Mouse (Mus musculus): Measurements from ENCODE around the gene Fbxw4.

Gene Fbxw4

GRCm38 (mm10) chr19:45615415-45616213 lies 44.5 kb downstream of the Fbxw4 start:
- in situ Hi-C loops (cut with MboI, MseI), result no loop called here

DNA sequence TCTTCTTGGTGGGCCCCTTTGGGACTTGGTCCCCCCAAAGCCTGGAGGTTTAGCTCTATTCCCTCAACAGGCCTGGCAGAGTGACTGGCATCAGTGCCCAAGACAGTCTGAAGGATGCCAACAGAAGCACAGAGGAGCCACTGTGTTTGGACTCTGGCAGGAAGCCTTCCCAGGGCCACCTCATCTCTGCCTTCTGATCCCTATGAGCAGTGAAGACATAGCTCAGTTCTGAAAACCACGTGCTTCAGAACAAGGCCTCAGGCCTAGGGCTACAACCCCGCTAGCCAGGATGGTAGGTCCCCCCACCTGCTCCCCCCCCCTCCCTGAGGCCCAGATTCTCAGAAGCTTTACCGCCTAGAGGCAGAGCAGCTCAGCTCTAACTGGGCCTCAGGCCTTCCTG lies 45.2 kb downstream of the Fbxw4 start:
- in situ Hi-C loops (cut with MboI, MseI), result no loop called here

DNA sequence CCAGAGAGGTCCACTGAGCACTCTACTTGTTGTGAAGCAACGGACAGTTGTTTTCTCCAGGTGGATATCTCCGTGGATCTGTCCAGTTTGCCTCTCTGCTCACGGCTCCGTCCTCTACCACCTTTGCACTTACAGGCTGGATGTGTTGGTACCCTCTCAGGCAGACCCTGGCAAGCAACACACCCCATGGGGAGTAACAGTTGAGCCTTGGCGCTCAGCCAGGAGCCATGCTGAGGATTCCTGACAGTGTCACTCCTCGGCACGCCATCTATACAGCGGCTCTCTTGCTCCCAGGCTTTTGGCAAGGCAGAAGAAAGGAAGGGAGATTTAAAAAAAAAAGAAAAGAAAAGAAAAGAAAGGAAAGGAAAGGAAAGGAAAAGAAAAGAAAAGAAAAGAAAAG lies 45.7 kb downstream of the Fbxw4 start:
- in situ Hi-C loops (cut with MboI, MseI), result no loop called here

DNA sequence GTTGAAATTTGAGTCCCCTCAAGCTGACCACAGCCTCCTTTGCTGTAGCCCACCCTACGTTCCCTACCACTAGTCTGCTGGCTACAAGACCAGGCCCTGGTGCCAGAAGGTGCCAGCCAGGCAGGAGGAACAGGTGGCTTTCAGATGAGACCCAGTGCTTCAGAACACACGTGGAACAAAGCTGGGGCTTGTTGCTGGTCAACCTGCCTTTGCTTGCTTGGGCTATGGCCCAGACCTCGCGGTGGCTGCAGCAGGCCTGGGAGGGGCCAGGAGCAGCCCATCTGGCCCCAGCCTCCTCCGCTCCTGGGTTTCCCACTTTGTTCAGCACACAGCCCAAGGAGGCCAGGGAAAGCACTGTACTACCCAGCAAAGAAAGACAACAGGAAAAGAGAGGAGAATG lies 49.3 kb downstream of the Fbxw4 start:
- in situ Hi-C loops (cut with MboI, MseI), result no loop called here

GRCm38 (mm10) chr19:45608648-45609339 lies 51.3 kb downstream of the Fbxw4 start:
- in situ Hi-C loops (cut with MboI, MseI), result loop anchor here in 1 of 2 experiments (10.0 kb wide), 1 partner anchor 366 kb away; no protein-coding TSS in a partner anchor

DNA sequence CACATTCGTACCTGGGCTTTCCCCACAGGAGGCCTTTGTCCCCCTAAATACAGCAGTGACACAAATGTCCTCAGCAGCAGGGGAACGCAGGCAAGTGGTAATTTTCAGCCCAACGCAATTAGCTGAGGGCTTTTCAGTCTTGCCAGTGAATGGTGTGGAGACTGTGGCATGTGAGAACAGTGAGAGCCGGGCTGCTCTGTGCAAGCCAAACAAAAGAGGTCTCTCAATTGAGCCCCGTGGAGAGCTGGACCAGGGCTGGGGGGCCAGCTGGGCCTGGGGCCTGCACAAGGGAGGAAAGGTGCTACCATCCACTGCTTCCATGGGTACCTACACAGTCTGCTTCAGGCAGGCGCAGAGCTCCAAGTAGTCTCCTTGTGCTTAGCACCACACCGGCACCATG lies 52.6 kb downstream of the Fbxw4 start:
- in situ Hi-C loops (cut with MboI, MseI), result loop anchor here in 1 of 2 experiments (10.0 kb wide), 1 partner anchor 367 kb away; no protein-coding TSS in a partner anchor

GRCm38 (mm10) chr19:45606701-45607100 lies 53.4 kb downstream of the Fbxw4 start:
- in situ Hi-C loops (cut with MboI, MseI), result loop anchor here in 1 of 2 experiments (10.0 kb wide), 1 partner anchor 368 kb away; no protein-coding TSS in a partner anchor

- in situ Hi-C loops (cut with MboI, MseI), result loop anchor here in 1 of 2 experiments (10.0 kb wide), 1 partner anchor 372 kb away; no protein-coding TSS in a partner anchor
Measured at GRCm38 (mm10) chr19:45602606-45603005, 57.5 kb downstream of the Fbxw4 start.

DNA sequence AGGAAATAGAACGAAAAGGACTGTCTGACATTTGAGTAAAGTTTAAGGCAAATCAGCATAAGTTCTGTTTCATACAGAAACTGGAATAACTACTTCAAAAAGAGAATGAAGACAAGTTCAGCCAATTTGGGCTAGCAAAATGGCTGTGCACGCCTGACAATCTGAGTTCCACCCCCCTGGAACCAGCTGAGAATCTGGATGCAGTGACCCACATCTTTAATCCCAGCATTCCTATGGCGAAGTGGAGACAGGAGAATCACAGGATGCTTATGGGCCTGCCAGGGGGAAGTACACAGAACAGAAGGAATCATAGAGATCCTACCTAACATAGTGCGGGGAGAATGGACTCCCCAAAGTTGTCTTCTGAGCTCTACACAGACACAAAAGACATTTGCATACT lies 63.0 kb downstream of the Fbxw4 start:
- in situ Hi-C loops (cut with MboI, MseI), result no loop called here

DNA sequence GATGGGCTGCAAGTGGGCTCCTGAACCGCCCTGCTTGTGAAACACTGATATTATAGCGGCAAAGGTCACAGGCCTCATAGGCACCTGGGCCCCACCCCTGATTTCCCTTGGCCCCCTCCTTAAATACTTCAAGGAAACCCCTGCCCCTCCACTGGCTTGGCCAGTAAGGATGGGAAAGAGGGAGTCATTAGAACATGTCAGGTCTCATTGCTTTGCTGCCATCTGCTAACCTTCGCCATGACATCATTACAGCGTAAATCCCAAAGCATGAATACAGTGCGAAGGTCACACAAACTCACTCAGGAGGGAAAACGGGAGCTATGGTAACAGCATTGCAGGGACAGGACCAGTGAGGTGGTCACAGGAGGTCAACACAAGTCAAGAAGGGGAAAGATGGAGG lies 63.7 kb downstream of the Fbxw4 start:
- in situ Hi-C loops (cut with MboI, MseI), result no loop called here

DNA sequence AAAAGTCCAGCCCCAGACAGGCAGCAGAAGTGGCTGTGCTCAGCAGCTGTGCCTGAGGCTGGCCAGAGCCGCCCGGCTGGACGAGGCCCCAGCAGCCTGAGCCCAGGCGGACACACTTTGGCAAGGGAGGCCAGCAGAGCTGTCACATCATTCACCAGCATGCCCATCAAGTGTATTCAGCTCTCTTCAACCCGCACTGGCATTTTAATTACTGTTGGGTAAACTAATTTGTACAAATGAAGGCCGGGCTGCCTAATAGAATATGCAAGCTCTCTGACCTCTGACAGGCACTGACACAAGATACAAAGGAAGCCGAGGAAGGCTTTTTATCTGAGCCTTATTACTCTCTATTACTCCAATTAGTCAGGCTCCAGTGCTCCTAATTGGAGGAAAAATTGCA lies 64.1 kb downstream of the Fbxw4 start:
- in situ Hi-C loops (cut with MboI, MseI), result no loop called here

GRCm38 (mm10) chr19:45595481-45595880 lies 64.6 kb downstream of the Fbxw4 start:
- in situ Hi-C loops (cut with MboI, MseI), result no loop called here

DNA sequence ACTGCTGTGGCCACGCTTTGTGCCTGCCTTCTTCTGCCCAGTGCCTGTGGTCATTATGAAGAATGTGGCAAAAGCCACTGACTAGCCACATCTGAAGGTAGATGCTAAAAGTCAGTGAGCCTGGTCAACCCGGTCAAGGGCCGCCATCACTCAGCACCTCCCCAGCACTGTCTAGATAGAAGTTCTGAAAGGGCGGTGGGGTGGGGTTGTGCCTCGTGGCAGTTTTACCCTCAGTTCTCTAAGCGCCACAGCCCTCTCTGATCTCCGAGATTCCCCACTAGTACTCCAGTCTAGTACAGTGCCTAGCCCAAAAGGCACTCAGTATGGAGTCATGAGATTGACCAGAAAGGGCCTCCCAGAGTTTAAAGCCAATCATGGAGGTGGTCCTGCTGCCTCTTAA lies 66.0 kb downstream of the Fbxw4 start:
- in situ Hi-C loops (cut with MboI, MseI), result loop anchor here in 1 of 2 experiments (5.0 kb wide), 1 partner anchor 73 kb away; no protein-coding TSS in a partner anchor

GRCm38 (mm10) chr19:45592916-45593315 lies 67.2 kb downstream of the Fbxw4 start:
- in situ Hi-C loops (cut with MboI, MseI), result loop anchor here in 1 of 2 experiments (5.0 kb wide), 1 partner anchor 74 kb away; no protein-coding TSS in a partner anchor

DNA sequence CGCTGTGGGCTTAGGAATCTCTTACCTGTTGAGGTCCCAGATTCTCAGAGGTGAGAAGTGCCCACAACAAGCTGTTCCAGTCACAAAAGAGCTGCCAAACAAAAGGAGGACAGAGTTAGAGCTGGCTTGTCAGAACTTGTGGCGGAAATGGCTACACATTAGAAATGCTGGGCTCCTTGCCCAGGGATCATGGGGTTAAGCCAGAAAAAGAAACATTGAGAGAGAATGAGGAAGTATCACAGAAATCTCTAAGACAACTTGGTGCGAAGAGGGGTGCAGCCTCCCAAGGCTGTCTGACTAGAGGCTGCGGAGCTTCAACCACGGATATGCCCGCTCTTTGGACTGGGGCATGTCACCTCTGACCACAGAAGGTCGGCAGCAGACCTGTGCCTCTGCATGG lies 68.4 kb downstream of the Fbxw4 start:
- in situ Hi-C loops (cut with MboI, MseI), result loop anchor here in 1 of 2 experiments (5.0 kb wide), 1 partner anchor 76 kb away; no protein-coding TSS in a partner anchor

DNA sequence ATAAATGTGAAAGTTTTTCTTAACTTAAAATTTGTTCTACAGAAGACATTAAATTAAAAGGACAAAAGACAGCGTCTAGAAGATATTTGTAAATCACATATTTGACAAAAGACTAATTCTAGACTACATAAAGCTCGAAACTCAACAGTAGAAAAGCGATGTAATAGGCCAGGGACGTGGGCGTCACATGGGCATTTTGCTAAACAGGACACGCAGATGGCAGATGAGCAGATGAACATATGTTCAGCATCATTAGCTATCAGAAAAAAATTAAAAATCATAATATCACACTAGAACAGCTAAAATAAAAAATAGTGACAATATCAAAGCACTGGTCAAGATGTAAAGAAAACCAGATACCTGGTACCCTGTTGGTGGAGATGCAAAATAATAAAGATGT lies 70.4 kb downstream of the Fbxw4 start:
- in situ Hi-C loops (cut with MboI, MseI), result loop anchor here in 1 of 2 experiments (5.0 kb wide), 1 partner anchor 78 kb away; no protein-coding TSS in a partner anchor

DNA sequence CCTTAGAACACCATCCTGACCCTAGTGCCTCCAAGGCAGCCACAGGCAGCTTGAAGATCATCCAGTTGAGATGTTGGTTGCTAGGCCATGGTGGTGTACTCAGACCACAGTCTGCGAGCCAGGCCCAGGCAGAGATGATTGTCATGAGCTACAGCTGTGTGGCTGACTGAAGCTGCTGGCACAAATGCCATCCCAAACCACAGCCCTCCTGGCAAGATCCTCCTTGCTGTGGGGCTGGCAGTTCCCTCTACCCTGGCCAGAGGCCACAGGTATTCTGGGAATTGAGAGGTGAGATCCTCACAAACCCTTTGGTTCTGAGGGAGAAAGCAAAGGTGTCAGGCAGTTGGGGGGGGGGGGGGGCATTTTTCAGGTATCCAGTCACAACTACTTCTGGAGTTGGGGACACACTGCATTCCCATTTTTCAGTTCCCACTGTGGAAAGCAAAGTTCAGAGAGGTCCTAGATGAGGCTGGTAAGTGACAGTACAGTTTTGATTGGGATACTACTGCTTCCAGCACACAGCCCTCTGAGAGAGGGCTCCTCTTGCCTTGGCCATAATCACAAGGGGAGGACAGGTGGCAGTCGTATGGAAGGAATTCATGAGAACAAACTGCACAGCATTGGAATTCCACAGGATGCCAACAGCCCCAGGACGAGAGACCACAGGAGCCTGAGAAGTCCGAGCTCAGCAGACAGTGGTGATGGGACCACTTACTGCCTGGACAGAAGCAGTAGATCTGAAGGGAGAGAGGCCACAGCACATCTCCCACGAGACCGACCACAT lies 72.4 kb downstream of the Fbxw4 start:
- in situ Hi-C loops (cut with MboI, MseI), result no loop called here

DNA sequence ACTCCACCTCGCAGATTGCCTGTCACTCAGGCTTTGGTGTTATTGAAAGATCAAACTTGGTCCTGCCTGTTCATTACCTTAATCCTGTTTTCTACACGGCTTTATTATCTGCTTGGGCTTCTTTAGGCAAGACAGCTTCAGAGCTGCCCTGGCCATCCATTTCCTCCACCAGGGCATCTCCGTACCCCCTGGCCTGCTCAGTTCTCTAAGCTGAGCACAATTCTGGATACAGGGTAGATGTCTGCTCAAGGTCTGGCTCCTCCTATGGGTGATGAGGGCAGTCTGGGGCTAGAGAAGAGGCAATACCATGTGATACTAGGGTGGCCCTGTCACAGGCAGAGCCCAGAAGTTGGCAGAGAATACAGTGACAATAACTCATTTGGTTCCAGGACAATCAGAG lies 73.3 kb downstream of the Fbxw4 start:
- in situ Hi-C loops (cut with MboI, MseI), result no loop called here

DNA sequence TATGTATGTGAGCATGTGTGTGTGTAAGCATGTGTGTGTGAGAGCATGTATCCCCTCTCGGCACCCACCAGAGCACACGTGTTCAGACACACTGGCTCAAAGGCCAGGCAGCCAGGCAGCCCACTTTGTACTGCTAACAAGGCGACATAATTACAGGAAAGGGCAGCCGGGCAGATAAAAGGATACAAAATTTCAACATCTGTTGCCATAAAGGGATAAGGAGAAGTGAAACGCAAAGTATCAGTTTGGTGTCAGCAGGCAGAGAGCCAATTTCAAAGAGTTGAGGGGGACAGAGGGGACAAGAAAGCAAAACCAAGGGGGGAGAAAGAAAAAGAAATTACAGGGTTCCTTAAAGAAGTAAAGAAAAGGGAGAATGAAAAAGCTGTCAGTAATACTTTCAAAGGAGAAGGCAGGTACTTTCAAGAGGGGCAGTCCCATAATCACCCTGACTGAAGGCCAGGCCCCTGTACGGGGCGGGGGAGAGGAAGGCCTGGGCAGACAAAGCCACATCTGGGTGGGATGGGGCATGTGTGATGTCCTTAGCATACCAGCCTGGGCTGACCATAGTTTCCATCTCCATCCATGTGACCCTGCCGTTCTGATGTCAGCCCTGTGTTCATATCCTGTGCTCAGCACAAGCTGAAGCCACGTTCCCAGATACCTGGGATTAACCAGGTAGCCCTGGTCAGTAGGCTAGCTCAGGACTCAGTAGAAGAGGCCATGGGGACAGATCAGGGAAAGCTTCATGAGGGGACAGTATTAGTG lies 75.1 kb downstream of the Fbxw4 start:
- in situ Hi-C loops (cut with MboI, MseI), result no loop called here

GRCm38 (mm10) chr19:45583136-45583535 lies 77.0 kb downstream of the Fbxw4 start:
- in situ Hi-C loops (cut with MboI, MseI), result no loop called here

- in situ Hi-C loops (cut with MboI, MseI), result no loop called here
Measured at GRCm38 (mm10) chr19:45582161-45582560, 78.0 kb downstream of the Fbxw4 start.

Measured in T-helper 17 cell (primary cell).